Mouse (Mus musculus): ENCODE results near the gene Gm21725.

Gm21725 gene

GRCm38 (mm10) chrY:13348963-13349362 is at the start of gene Gm21725:
Gene Gm21725, minus strand, starts transcription at chrY:13349063.
- no CpG with 5 or more reads among the region's 3 CpGs for WGBS

Measured in cerebral cortex, adult 2 months (tissue).